Mouse (Mus musculus): ENCODE results near the gene Insl5. TPM values are rescaled to one million over a fixed set of nuclear protein-coding genes. Genes with fewer than 3 reads are reported as not detected.

The Insl5 gene
- polyA plus RNA-seq (2012; rRNA removed), result not detected in 2 replicates

DNA sequence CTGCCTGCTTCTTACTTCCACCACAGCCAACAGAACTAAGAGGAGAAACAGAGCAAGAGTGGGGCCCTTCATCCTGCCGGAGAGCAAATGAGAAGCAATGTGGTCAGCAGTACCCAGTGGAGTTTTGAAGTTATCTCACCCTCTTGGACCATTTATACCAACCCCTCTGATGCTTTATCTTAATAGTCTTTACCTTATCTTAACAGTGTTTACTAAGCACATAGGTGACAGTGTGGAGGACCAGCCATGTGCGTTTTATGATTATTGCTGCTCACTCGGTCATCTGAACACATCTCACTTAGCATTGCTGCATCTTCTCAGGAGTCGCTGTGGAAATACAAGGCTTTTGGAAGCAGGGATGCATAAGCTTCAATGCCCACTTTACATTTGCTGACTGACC, at the start of gene Insl5:
Gene Insl5, minus strand, starts transcription at position 222 of the 400 bp plus-strand sequence.
- Histone ChIP-seq H3K36me3 (ENCODE audit: control insufficient read depth, insufficient read depth, low read length) (no peaks in the 10 kb centered on the region), H3K27me3 (ENCODE audit: control insufficient read depth, insufficient read depth, low read length) (no peaks in the 10 kb centered on the region), H3K4me3 (ENCODE audit: low read depth, low read length) (no peak within 1 kb of the TSS), H3K27ac (ENCODE audit: insufficient read depth, low read depth, low read length) (no peak within 1 kb of the TSS), H3K4me1 (ENCODE audit: control insufficient read depth, insufficient read depth, insufficient read length, low read length) (no peaks in the 10 kb centered on the region)
- no peak for TF ChIP-seq POLR2A (IDR thresholded peaks at IDR 0.05; ENCODE audit: low read depth, low read length)
- no peak for TF ChIP-seq CTCF (IDR thresholded peaks at IDR 0.05; ENCODE audit: extremely low read depth, insufficient read length, insufficient replicate concordance, low read depth, low read length)
- 34% methylated on average over 4 of the region's 4 CpGs for WGBS

DNA sequence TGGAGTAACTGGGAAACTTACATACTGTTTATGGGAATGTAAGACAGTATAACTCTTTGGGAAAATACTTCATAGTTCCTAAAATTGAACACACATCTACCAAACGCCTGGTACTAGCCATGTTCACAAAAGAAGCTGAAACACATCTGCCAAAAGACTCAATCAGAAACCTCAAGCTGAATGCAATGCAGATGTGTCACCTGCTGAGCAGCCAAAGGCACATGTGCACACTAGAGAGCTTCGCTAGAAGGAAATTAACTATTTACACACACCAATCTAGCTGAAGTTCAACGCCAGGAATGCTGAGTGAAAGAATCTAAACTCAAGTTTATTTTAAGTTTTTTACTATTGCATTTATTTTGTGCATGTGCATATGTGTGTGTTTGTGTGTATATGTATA, 44.0 kb upstream of the Insl5 start:
- no peak for TF ChIP-seq POLR2A (IDR thresholded peaks at IDR 0.05; ENCODE audit: low read depth, low read length)
- TF ChIP-seq CTCF (IDR thresholded peaks at IDR 0.05; ENCODE audit: extremely low read depth, insufficient read length, insufficient replicate concordance, low read depth, low read length), result no peak
- whole genome bisulfite sequencing, result 83% methylated on average over 3 of the region's 3 CpGs
- Histone ChIP-seq H3K27ac (ENCODE audit: insufficient read depth, low read depth, low read length) (no peak overlapping the region), H3K36me3 (ENCODE audit: control insufficient read depth, insufficient read depth, low read length) (no peaks in the 10 kb centered on the region), H3K27me3 (ENCODE audit: control insufficient read depth, insufficient read depth, low read length) (no peaks in the 10 kb centered on the region), H3K4me3 (ENCODE audit: low read depth, low read length) (no peak overlapping the region), H3K4me1 (ENCODE audit: control insufficient read depth, insufficient read depth, insufficient read length, low read length) (no peaks in the 10 kb centered on the region)

DNA sequence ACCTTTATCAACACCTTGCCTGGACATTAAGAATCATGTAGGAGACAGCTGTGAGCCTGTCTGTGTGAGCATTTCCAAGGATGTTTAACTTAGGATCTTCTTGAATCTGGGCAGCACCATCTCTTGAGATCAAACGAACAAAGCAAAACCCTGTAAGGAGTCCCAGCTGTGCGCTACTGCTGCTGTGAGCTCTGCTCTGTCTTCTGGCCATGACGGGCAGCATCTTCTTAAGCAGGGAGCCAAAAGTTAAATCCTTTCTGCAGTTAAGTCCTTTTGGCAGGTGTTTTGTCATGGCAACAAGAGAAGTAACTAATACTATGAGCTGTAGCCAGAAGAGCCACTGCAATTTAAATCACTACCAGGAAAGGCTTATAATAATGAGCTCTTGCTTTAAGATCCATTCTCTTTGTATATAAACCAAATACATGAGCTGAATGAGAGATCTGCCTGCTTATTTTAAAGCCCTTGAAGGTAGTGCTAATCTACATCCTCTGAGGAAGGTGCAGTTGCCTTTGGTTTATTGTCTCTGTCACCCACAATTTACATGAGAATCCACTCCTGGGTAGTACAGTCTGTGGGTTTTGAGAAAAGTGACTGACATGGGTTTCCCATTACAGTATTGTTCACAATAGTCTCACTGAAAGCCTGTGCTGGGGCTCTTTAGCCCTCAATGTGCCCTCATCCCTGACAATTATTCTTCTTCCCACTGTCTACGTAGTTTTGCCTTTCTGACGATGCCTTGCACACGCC, 41.4 kb upstream of the Insl5 start:
- H3K27ac ChIP-seq (ENCODE audit: insufficient read depth, low read depth, low read length), result no peak overlapping the region
- TF ChIP-seq CTCF (IDR thresholded peaks at IDR 0.05; ENCODE audit: extremely low read depth, insufficient read length, insufficient replicate concordance, low read depth, low read length) (no peak), POLR2A (IDR thresholded peaks at IDR 0.05; ENCODE audit: low read depth, low read length) (no peak)
- H3K4me3 ChIP-seq (ENCODE audit: low read depth, low read length), result no peak overlapping the region
- no peaks in the 10 kb centered on the region for H3K36me3 ChIP-seq (ENCODE audit: control insufficient read depth, insufficient read depth, low read length)
- H3K4me1 ChIP-seq (ENCODE audit: control insufficient read depth, insufficient read depth, insufficient read length, low read length), result no peaks in the 10 kb centered on the region
- H3K27me3 ChIP-seq (ENCODE audit: control insufficient read depth, insufficient read depth, low read length), result no peaks in the 10 kb centered on the region
- WGBS, result 82% methylated on average over 6 of the region's 6 CpGs

DNA sequence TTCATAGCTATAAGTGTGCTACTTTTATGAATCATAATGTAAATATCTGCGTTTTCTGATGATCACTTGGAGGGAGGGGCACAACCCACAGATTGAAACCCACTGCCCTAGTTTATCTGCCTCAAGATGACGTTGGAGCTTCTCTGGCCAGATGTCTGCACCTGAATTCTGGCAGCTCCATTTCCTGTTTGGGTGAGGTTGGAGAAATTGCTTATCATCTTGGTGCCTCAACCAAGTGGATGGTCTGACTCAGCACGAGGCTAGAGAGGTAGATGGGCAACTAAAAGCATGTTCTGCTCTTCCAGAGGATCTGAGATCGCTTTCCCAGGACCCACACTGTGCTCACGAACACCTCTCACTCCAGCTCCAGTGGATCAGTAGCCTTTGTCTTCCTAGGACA, 38.3 kb upstream of the Insl5 start:
- no peak overlapping the region for H3K4me3 ChIP-seq (ENCODE audit: low read depth, low read length)
- no peak overlapping the region for H3K27ac ChIP-seq (ENCODE audit: insufficient read depth, low read depth, low read length)
- no peaks in the 10 kb centered on the region for H3K36me3 ChIP-seq (ENCODE audit: control insufficient read depth, insufficient read depth, low read length)
- TF ChIP-seq POLR2A (IDR thresholded peaks at IDR 0.05; ENCODE audit: low read depth, low read length) (no peak), CTCF (IDR thresholded peaks at IDR 0.05; ENCODE audit: extremely low read depth, insufficient read length, insufficient replicate concordance, low read depth, low read length) (no peak)
- no peaks in the 10 kb centered on the region for H3K27me3 ChIP-seq (ENCODE audit: control insufficient read depth, insufficient read depth, low read length)
- 56% methylated on average over 5 of the region's 5 CpGs for WGBS
- no peaks in the 10 kb centered on the region for H3K4me1 ChIP-seq (ENCODE audit: control insufficient read depth, insufficient read depth, insufficient read length, low read length)

DNA sequence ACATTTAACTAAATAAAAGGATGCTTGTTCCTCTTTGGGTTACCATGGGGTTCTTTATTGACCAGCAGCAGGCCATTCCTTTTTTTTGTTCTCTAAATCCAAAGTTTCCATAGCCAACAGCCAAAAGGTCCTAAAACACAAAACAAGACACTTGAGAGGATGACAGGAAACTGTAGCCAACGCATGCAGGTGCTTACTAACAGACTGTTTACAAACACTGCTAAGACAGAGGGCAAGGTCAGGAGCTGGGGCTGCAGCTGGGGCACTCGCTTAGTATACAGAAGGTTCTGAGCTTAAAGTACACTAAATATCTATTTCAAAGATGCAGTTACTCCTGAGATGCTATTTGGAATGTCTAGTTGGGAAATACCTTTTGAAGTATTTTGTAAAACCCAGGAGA, 37.8 kb upstream of the Insl5 start:
- TF ChIP-seq CTCF (IDR thresholded peaks at IDR 0.05; ENCODE audit: extremely low read depth, insufficient read length, insufficient replicate concordance, low read depth, low read length) (no peak), POLR2A (IDR thresholded peaks at IDR 0.05; ENCODE audit: low read depth, low read length) (no peak)
- Histone ChIP-seq H3K36me3 (ENCODE audit: control insufficient read depth, insufficient read depth, low read length) (no peaks in the 10 kb centered on the region), H3K4me1 (ENCODE audit: control insufficient read depth, insufficient read depth, insufficient read length, low read length) (no peaks in the 10 kb centered on the region), H3K27ac (ENCODE audit: insufficient read depth, low read depth, low read length) (no peak overlapping the region), H3K27me3 (ENCODE audit: control insufficient read depth, insufficient read depth, low read length) (no peaks in the 10 kb centered on the region), H3K4me3 (ENCODE audit: low read depth, low read length) (no peak overlapping the region)
- WGBS, result 76% methylated on average over 2 of the region's 2 CpGs

DNA sequence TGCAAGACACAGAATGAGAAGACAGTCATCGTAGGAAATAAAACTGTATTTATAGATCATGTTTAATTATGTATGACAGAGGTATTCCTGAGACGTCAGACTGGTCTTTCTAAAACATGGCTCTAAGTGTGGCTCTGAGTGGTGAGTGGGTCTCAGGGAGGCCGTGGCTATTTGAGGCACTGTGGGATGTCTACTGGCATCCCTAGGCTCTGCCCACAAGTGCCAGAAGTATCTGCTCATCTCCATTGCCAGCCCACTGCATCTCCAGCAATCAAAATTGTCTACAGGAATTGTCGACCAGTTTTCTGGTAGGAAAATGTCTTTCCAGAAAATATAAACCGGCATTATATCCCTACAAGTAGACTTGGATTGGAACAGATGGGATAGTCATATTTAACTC, 30.3 kb upstream of the Insl5 start:
- WGBS, result 85% methylated on average over 5 of the region's 5 CpGs

DNA sequence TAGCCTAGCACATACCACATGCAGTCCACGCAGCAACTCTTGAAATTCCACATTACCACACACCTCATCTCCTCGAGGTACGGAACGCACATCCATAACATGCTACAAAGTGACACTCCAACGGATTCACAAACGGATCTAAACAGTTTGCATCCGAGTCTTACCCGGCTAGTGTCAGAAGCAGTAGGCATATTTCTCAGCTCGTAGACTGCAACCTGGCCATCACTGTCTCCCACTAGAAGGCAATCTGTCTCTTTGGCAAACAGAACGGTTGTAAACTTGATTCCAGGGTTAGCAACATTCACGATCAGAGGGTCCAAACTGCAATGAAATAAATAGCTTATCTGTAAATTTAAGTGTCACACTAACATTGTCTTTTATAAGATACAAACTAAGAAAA, 21.4 kb upstream of the Insl5 start:
- H3K4me3 ChIP-seq (ENCODE audit: low read depth, low read length), result no peak overlapping the region
- H3K27me3 ChIP-seq (ENCODE audit: control insufficient read depth, insufficient read depth, low read length), result no peaks in the 10 kb centered on the region
- no peaks in the 10 kb centered on the region for H3K4me1 ChIP-seq (ENCODE audit: control insufficient read depth, insufficient read depth, insufficient read length, low read length)
- no peak overlapping the region for H3K27ac ChIP-seq (ENCODE audit: insufficient read depth, low read depth, low read length)
- TF ChIP-seq CTCF (IDR thresholded peaks at IDR 0.05; ENCODE audit: extremely low read depth, insufficient read length, insufficient replicate concordance, low read depth, low read length) (no peak), POLR2A (IDR thresholded peaks at IDR 0.05; ENCODE audit: low read depth, low read length) (no peak)
- H3K36me3 ChIP-seq (ENCODE audit: control insufficient read depth, insufficient read depth, low read length), result no peaks in the 10 kb centered on the region
- 80% methylated on average over 11 of the region's 11 CpGs for WGBS

More for the DNA sequence above, 30.3 kb upstream of the Insl5 start:
- H3K36me3 ChIP-seq (ENCODE audit: control insufficient read depth, insufficient read depth, low read length), result no peaks in the 10 kb centered on the region
- H3K27me3 ChIP-seq (ENCODE audit: control insufficient read depth, insufficient read depth, low read length), result no peaks in the 10 kb centered on the region
- no peaks in the 10 kb centered on the region for H3K4me1 ChIP-seq (ENCODE audit: control insufficient read depth, insufficient read depth, insufficient read length, low read length)
- TF ChIP-seq POLR2A (IDR thresholded peaks at IDR 0.05; ENCODE audit: low read depth, low read length) (no peak), CTCF (IDR thresholded peaks at IDR 0.05; ENCODE audit: extremely low read depth, insufficient read length, insufficient replicate concordance, low read depth, low read length) (no peak)
- no peak overlapping the region for H3K27ac ChIP-seq (ENCODE audit: insufficient read depth, low read depth, low read length)
- H3K4me3 ChIP-seq (ENCODE audit: low read depth, low read length), result no peak overlapping the region

All from small intestine, adult 2 months (tissue).